Mouse (Mus musculus) mature B cell (primary cell): ENCODE measurements around the gene AI987944.

Experiments
- in situ Hi-C: fragments of 300-500 bp; cut with MboI; formaldehyde crosslinking; loops from 2 replicates; pipeline ENCODE4 v1.14.3; 2019

AI987944 gene

DNA sequence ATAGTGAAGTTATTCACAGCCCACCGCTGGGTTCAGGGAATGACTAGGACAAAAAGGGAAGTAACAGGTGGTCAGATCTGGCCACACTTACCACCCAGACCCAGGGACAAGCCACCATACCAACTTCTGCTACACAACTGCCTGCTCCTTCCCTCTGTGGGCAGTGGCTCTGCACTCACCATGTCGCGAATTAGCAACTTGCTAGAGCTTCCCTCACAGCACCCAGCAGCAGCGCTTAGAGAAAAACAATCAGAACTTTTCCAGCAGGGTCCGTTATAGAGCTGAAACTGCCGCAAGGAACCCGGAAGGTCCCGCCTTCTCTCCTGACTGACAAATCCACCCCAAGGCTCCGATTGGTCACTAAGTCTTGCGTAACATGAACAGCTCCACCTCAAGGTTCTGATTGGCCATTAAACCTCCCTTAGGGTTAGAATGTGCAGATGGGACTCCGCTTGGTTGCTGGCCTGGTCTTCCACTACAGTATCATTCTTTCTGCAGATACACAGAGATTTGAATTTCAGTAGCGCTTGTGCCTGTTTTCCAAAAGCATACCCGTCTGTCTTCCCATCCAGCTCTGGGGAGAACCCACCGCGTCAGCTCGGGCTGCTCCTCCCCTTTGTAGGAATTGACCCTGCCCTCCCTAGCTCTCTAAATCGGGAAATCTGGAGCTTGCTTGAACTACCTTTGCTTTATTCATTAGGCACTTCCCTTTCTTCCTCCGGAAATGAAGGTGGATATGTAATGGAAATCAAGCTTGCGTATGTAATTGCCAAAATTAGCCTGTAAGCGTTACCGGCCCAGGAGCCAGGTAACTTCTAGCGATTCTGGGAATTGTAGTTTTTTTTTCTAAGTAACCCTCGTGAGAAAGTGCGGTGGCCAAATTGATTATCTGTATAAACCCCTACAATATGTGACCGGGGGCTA lies at the start of gene AI987944:
TSS of gene AI987944 (minus strand) at position 332 of the 924 bp plus-strand sequence.
- in situ Hi-C loops = loop anchor here (10.0 kb wide), 2 partner anchors 101 to 1739 kb away; partner anchors contain the start of genes AW146154 and Gm20449

DNA sequence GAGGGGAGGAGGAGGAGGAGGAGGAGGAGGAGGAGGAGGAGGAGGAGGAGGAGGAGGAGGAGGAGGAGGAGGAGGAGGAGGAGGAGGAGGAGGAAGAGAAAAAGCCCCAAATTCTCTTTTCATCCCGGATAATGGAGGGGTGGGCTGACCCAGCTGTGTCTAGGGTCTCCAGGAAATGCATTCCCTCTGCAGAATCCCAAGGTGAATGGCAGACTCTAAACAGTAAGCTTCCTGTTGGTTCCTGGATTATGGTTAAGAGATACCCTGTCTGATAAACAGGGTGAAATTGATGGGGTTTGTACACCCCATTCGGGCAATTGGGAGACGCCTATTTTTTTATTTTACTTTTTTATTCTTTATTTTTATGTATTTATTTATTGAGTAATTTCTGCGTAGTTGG lies 951 bp upstream of the AI987944 start:
- in situ Hi-C loops = loop anchor here (10.0 kb wide), 2 partner anchors 101 to 1739 kb away; partner anchors contain the start of genes AW146154 and Gm20449
